Mouse (Mus musculus): ENCODE results near the gene Lrmda.

Gene Lrmda

GRCm38 (mm10) chr14:21992321-21992885 lies 27.1 kb upstream of the Lrmda start:
- no peak for DNase-seq

GRCm38 (mm10) chr14:21993251-21994060 lies 26.1 kb upstream of the Lrmda start:
- DNase-seq = no peak

- no peak for DNase-seq
Observed at GRCm38 (mm10) chr14:21994061-21994990, 25.2 kb upstream of the Lrmda start.

- DNase-seq = peak; percentile 66
Observed at GRCm38 (mm10) chr14:21995031-21995754, 24.3 kb upstream of the Lrmda start.

GRCm38 (mm10) chr14:21999588-21999987 lies 19.9 kb upstream of the Lrmda start:
- no peak for DNase-seq

- no peak for DNase-seq
Observed at GRCm38 (mm10) chr14:22003231-22003630, 16.3 kb upstream of the Lrmda start.

- DNase-seq = no peak
Observed at GRCm38 (mm10) chr14:22003631-22004030, 15.9 kb upstream of the Lrmda start.

GRCm38 (mm10) chr14:22004943-22005342 lies 14.6 kb upstream of the Lrmda start:
- no peak for DNase-seq

GRCm38 (mm10) chr14:22007006-22007405 lies 12.5 kb upstream of the Lrmda start:
- DNase-seq = no peak

- DNase-seq = no peak
Observed at GRCm38 (mm10) chr14:22014315-22014714, 5.2 kb upstream of the Lrmda start.

GRCm38 (mm10) chr14:22014781-22015180 lies 4.7 kb upstream of the Lrmda start:
- DNase-seq = no peak

- DNase-seq = no peak
Observed at GRCm38 (mm10) chr14:22017011-22017410, 2.5 kb upstream of the Lrmda start.

- no peak for DNase-seq
Observed at GRCm38 (mm10) chr14:22019949-22020845, 685 bp downstream of the Lrmda start.

- no peak for DNase-seq
Observed at GRCm38 (mm10) chr14:22020885-22021284, 1.4 kb downstream of the Lrmda start.

- no peak for DNase-seq
Observed at GRCm38 (mm10) chr14:22023533-22023932, 4.0 kb downstream of the Lrmda start.

GRCm38 (mm10) chr14:22035900-22036299 lies 16.4 kb downstream of the Lrmda start:
- DNase-seq = no peak

- DNase-seq = no peak
Observed at GRCm38 (mm10) chr14:22036338-22036737, 16.8 kb downstream of the Lrmda start.

GRCm38 (mm10) chr14:22036802-22037497 lies 17.4 kb downstream of the Lrmda start:
- no peak for DNase-seq

- no peak for DNase-seq
Observed at GRCm38 (mm10) chr14:22037498-22038131, 18.1 kb downstream of the Lrmda start.

GRCm38 (mm10) chr14:22042146-22042545 lies 22.6 kb downstream of the Lrmda start:
- no peak for DNase-seq

- DNase-seq = no peak
Observed at GRCm38 (mm10) chr14:22043420-22043819, 23.9 kb downstream of the Lrmda start.
